ENCODE assay signal across 8 mouse cellular contexts in the genomic region with DNA sequence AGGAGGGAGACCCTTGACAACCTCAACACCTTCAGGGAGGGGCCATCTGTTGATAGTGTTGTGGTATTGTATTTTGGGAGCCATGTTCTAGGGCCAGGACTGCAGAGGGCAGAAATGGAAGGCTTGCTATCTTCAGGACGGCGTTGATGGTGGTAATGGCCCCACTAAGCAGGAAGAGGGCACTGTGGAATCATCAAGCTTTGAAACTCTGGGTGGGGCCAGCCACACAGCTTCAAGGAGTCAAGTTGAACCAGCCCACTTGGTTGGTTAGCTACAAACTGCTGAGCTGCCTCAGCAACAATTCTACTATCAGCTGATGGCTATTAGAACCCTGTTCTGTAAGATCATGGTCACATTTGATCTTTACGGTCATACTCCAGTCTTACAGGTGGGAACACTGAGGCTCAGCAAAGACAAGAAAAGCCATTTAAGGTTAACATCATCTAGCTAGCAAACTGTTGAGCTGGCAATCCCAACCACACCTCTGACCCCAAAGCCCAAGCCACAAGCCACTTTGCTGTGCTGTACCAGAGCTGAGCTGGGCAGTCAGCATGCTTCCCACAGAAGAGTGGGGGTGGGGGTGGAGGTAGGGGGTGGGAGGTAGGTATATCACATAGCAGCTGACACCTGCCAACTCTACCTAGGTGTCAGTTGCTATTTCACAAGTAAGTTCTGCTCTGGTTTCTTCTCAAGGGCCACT.
DNase-seq lines count a peak whose midpoint lies in the region; ATAC-seq and TF ChIP-seq lines count a peak whose summit lies in the region.

No protein-coding gene starts in this region.

- H3K4me1 ChIP-seq in cerebellum, adult 2 months (ENCODE audit: control insufficient read depth, insufficient read depth, low read length), result no peaks in the 10 kb centered on the region
- H3K4me1 ChIP-seq in liver, embryonic 16.5 days (ENCODE audit: control insufficient read depth, low read depth, low read length), result no peaks in the 10 kb centered on the region
- H3K4me1 ChIP-seq in intestine, postnatal 0 days (replicated peaks; ENCODE audit: control insufficient read depth, insufficient read depth, low read length), result no peaks in the 10 kb centered on the region

- no peaks in the 10 kb centered on the region for H3K27me3 ChIP-seq in cerebellum, adult 2 months (ENCODE audit: control insufficient read depth, insufficient read depth, low read length)
- H3K27me3 ChIP-seq in liver, embryonic 16.5 days (ENCODE audit: control insufficient read depth, insufficient read depth, low read depth, low read length), result no peaks in the 10 kb centered on the region
- no peaks in the 10 kb centered on the region for H3K27me3 ChIP-seq in intestine, postnatal 0 days (replicated peaks; ENCODE audit: control insufficient read depth, insufficient read depth, low read length)

- no peak overlapping the region for H3K27ac ChIP-seq in cerebellum, adult 2 months (ENCODE audit: insufficient read depth, low read length)
- no peak overlapping the region for H3K27ac ChIP-seq in liver, embryonic 16.5 days (ENCODE audit: low read length)
- no peak overlapping the region for H3K27ac ChIP-seq in intestine, postnatal 0 days (ENCODE audit: low read depth, low read length)

- no peak for TF ChIP-seq POLR2A in cerebellum, adult 2 months (IDR thresholded peaks at IDR 0.05; ENCODE audit: borderline replicate concordance, insufficient read depth, low read length)

- H3K9me3 ChIP-seq in liver, embryonic 16.5 days (replicated peaks; ENCODE audit: control insufficient read depth, low read length), result no peaks in the 10 kb centered on the region
- no peaks in the 10 kb centered on the region for H3K9me3 ChIP-seq in intestine, postnatal 0 days (ENCODE audit: control insufficient read depth)

- no peak overlapping the region for H3K4me2 ChIP-seq in liver, embryonic 16.5 days (ENCODE audit: low read depth, low read length)
- no peak overlapping the region for H3K4me2 ChIP-seq in intestine, postnatal 0 days (replicated peaks; ENCODE audit: low read depth)

- no peak overlapping the region for H3K9ac ChIP-seq in liver, embryonic 16.5 days (ENCODE audit: low read depth, low read length)
- no peak overlapping the region for H3K9ac ChIP-seq in intestine, postnatal 0 days (ENCODE audit: low read depth, low read length)

- no peak overlapping the region for H3K4me3 ChIP-seq in cerebellum, adult 2 months (replicated peaks; ENCODE audit: insufficient read depth, low read depth, low read length)
- H3K4me3 ChIP-seq in liver, embryonic 16.5 days (ENCODE audit: low read depth, low read length), result no peak overlapping the region
- no peak overlapping the region for H3K4me3 ChIP-seq in intestine, postnatal 0 days (ENCODE audit: low read depth, low read length)

- 74% methylated on average over 3 of the region's 3 CpGs for WGBS in cerebellum, adult 2 months
- 29% methylated on average over 3 of the region's 3 CpGs for WGBS in liver, embryonic 16.5 days (ENCODE audit: insufficient replicate concordance)
- 59% methylated on average over 3 of the region's 3 CpGs for WGBS in intestine, postnatal 0 days

- ATAC-seq in liver, embryonic 16.5 days (ENCODE audit: low read depth), result 0 out of 2 replicates have a peak, but pooled peaks have one; percentile 7
- ATAC-seq in intestine, postnatal 0 days, result no peak

- no peaks in the 10 kb centered on the region for H3K36me3 ChIP-seq in liver, embryonic 16.5 days (ENCODE audit: control insufficient read depth, insufficient read depth)
- H3K36me3 ChIP-seq in intestine, postnatal 0 days (ENCODE audit: control insufficient read depth, insufficient read depth), result no peaks in the 10 kb centered on the region

- no peak for DNase-seq in cerebellum, adult 2 months
- DNase-seq in cerebellum, postnatal 4 days (ENCODE audit: low spot score in 2 of 2), result no peak
- DNase-seq in liver, result no peak
- peak; percentile 30 for DNase-seq in right cerebral cortex, postnatal 14 days
- no peak for DNase-seq in urinary bladder, postnatal 4 days (ENCODE audit: low spot score in 2 of 2)
- no peak for DNase-seq in urinary bladder, adult 2 months (ENCODE audit: low spot score)

- peak; percentile 46 for TF ChIP-seq CTCF in cerebellum, adult 2 months (IDR thresholded peaks at IDR 0.05; ENCODE audit: borderline replicate concordance, insufficient read depth, low read depth, low read length)
- peak; percentile 70 for TF ChIP-seq CTCF in intestine, postnatal 0 days (IDR thresholded peaks at IDR 0.05; ENCODE audit: low read depth)
